ENCODE assay signal across 16 mouse cellular contexts in genomic region chr5:116868115-116868514, GRCm38 (mm10).
DNase-seq lines count a peak whose midpoint lies in the region; TF ChIP-seq lines count a peak whose summit lies in the region.
"Had no signal": no experiment of that assay in that cellular context is flagged by ENCODE, and none has a peak within 500 bp of the region (broad histone marks: within the 10 kb centered on the region; RNA-seq: fewer than 3 reads in every experiment).

No protein-coding gene starts in this region.

- H3K4me1 ChIP-seq in ES-Bruce4 (ENCODE audit: control insufficient read depth, insufficient read depth, low read length): no peaks in the 10 kb centered on the region
- H3K4me1 ChIP-seq: limb, embryonic 13.5 days had no signal

- peak; percentile 5 for TF ChIP-seq CTCF in ES-Bruce4 (IDR thresholded peaks at IDR 0.05; ENCODE audit: low read depth, low read length)
- TF ChIP-seq CTCF in gastrocnemius, adult 2 months (IDR thresholded peaks at IDR 0.05): no peak

- H3K9ac ChIP-seq in ES-Bruce4 (ENCODE audit: low read depth, poor library complexity, severe bottlenecking): no peak overlapping the region
- H3K9ac ChIP-seq: hindbrain, embryonic 14.5 days; limb, embryonic 13.5 days; liver, embryonic 14.5 days had no signal

- H3K36me3 ChIP-seq in ES-Bruce4 (ENCODE audit: control insufficient read depth, insufficient read depth, low read length, poor library complexity, severe bottlenecking): no peaks in the 10 kb centered on the region
- H3K36me3 ChIP-seq: limb, embryonic 13.5 days had no signal

- H3K27ac ChIP-seq in ES-Bruce4 (ENCODE audit: insufficient read depth, low read length): no peak overlapping the region
- H3K27ac ChIP-seq in gastrocnemius, adult 2 months: no peak overlapping the region
- H3K27ac ChIP-seq: hindbrain, embryonic 14.5 days; limb, embryonic 13.5 days; liver, embryonic 14.5 days had no signal

- H3K27me3 ChIP-seq in ES-Bruce4 (ENCODE audit: control insufficient read depth, insufficient read depth, low read length, poor library complexity, severe bottlenecking): no peaks in the 10 kb centered on the region
- H3K27me3 ChIP-seq: limb, embryonic 13.5 days had no signal

- H3K9me3 ChIP-seq in ES-Bruce4 (replicated peaks; ENCODE audit: control insufficient read depth, insufficient read depth, low read length, poor library complexity, severe bottlenecking): no peaks in the 10 kb centered on the region; the same call in 1 of the 2 replicates

- DNase-seq in cerebellum, postnatal 10 days: peak; percentile 28 to 32
- DNase-seq in cerebellum, adult 9-11 months: no peak
- peak; percentile 12 to 22 for DNase-seq in left cerebral cortex, adult 18-20 months (ENCODE audit: low spot score in 2 of 2)
- DNase-seq in left cerebral cortex, adult 9 months (ENCODE audit: low spot score in 2 of 2): no peak
- DNase-seq in brain, adult 2 months (ENCODE audit: low read depth, low spot score): peak; percentile 27
- no peak for DNase-seq in urinary bladder, adult 18-20 months (ENCODE audit: low spot score in 2 of 2)
- no peak for DNase-seq in gastrocnemius, adult 2 months
- DNase-seq: adrenal gland, postnatal 25 days; cerebellum, adult 9-10 months; heart, postnatal 14 days; midbrain, embryonic 14.5 days; thymus, postnatal 4 days had no signal

- no peak for TF ChIP-seq EP300 in ES-Bruce4 (IDR thresholded peaks at IDR 0.05; ENCODE audit: insufficient read depth, low read depth, low read length)

- no peak for TF ChIP-seq POLR2A in ES-Bruce4 (IDR thresholded peaks at IDR 0.05; ENCODE audit: insufficient read depth, low read length)

- H3K4me3 ChIP-seq in ES-Bruce4 (ENCODE audit: low read depth, low read length): no peak overlapping the region
- no peak overlapping the region for H3K4me3 ChIP-seq in gastrocnemius, adult 2 months
- H3K4me3 ChIP-seq: limb, embryonic 13.5 days had no signal

- intact Hi-C loops in gastrocnemius, adult 2 months (cut with DNase I): no loop called here

Comparison
In these comparisons a context has a peak if more than half of its experiments do, and no peak if none do; other contexts are left out.
1. DNase-seq: peak in cerebellum, postnatal 10 days (2 of 2), left cerebral cortex, adult 18-20 months (2 of 2) and brain, adult 2 months (single experiment); none in cerebellum, adult 9-11 months (single experiment), left cerebral cortex, adult 9 months (0 of 2), urinary bladder, adult 18-20 months (0 of 2) and gastrocnemius, adult 2 months (single experiment).